Mouse (Mus musculus): ENCODE measurements around the gene Prr14l. TPM values are rescaled to one million over a fixed set of nuclear protein-coding genes. Genes with fewer than 3 reads are reported as not detected.

The Prr14l gene
- polyA plus RNA-seq, 1 experiment from 2014 or later, result 12.4 TPM

Other genes with a start within 250 kb of the Prr14l start
- gene Yes1, start 243.1 kb downstream of the Prr14l start, polyA plus RNA-seq (2014; fragmentation: Nextera tagmentation; extraction: Ambion mirVana), result 31.6 and 32.8 TPM in 2 replicates
- 72.1 and 78.3 TPM in 2 replicates for gene Pisd, start 68.6 kb downstream of the Prr14l start, polyA plus RNA-seq (2014; fragmentation: Nextera tagmentation; extraction: Ambion mirVana)
- gene Gm20671, start 27.1 kb downstream of the Prr14l start, polyA plus RNA-seq (2014; fragmentation: Nextera tagmentation; extraction: Ambion mirVana), result not detected in 2 replicates
- 33.9 and 39.7 TPM in 2 replicates for gene Depdc5, start 9.4 kb upstream of the Prr14l start, polyA plus RNA-seq (2014; fragmentation: Nextera tagmentation; extraction: Ambion mirVana)
- gene Ywhah, start 164.6 kb upstream of the Prr14l start, polyA plus RNA-seq (2014; fragmentation: Nextera tagmentation; extraction: Ambion mirVana), result 483 and 486 TPM in 2 replicates
- not detected in 2 replicates for gene Slc5a1, start 250.0 kb upstream of the Prr14l start, polyA plus RNA-seq (2014; fragmentation: Nextera tagmentation; extraction: Ambion mirVana)